Mouse (Mus musculus): ENCODE data around the gene Rnf39.
A peak's percentile ranks its signal among the peaks of the same experiment; 100 is the strongest.

DNA sequence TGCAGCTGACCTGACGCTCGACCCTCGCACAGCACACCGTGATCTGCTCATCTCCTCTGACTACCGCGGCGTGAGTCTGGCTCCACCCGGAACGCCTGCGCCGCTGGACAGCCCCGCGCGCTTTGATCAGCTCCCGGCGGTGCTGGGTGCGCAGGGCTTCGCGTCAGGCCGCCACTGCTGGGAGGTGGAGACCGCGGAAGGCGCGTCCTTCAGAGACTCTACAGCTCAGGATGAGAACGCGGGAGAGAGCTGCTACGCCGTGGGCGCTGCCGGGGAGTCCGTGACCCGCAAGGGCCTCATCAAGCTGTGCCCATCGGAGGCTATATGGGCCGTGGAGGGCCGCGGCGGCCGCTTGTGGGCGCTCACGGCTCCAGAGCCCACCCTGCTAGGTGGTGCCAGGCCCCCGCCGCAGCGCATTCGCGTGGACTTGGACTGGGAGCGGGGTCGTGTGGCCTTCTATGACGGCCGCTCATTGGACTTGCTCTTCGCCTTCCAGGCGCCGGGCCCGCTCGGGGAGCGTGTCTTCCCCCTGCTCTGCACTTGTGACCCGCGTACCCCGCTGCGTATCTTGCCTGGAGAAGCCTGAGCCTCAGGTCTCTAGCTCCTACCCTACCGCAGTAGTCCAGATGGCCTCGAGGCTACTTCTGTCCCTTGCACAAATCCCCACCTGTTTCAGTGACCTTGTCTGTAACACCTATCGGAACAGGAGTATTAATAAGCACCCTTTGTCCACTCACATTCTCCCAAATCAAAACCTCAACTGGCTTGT lies 4.5 kb downstream of the Rnf39 start:
- peak; percentile 33 for TF ChIP-seq POLR2A (IDR thresholded peaks at IDR 0.05; ENCODE audit: extremely low read depth, insufficient read depth, low read length)
- TF ChIP-seq CTCF (IDR thresholded peaks at IDR 0.05; ENCODE audit: extremely low read depth, insufficient read depth, low read length) = no peak
